Mouse (Mus musculus): Measurements from ENCODE around the gene Ccdc92b. TPM values are rescaled to one million over a fixed set of nuclear protein-coding genes. Genes with fewer than 3 reads are reported as not detected.
A peak's percentile ranks its signal among the peaks of the same experiment; 100 is the strongest.

Gene Ccdc92b
- polyA plus RNA-seq, 1 experiment from 2014 or later = 1.2 TPM

- Histone ChIP-seq H3K27ac (peak overlapping the region; percentile 72; the same call in 1 of the 2 replicates), H3K4me3 (peak overlapping the region; percentile 57), H3K4me1 (replicated peaks) (peaks cover 17% of the 10 kb centered on the region), H3K9me3 (no peaks in the 10 kb centered on the region), H3K36me3 (no peaks in the 10 kb centered on the region), H3K27me3 (ENCODE audit: insufficient read depth, poor library complexity, severe bottlenecking) (peaks cover 68% of the 10 kb centered on the region)
- 3% methylated on average over 66 of the region's 66 CpGs for WGBS
- DNase-seq (ENCODE audit: low spot score) = peak; percentile 12
These were observed 29.8 kb upstream of the Ccdc92b start for GRCm38 (mm10) chr11:74589401-74590238.

GRCm38 (mm10) chr11:74590239-74590596 is 29.2 kb upstream of the Ccdc92b start:
- H3K36me3 ChIP-seq = no peaks in the 10 kb centered on the region
- H3K9me3 ChIP-seq = no peaks in the 10 kb centered on the region
- peak overlapping the region; percentile 57 for H3K4me3 ChIP-seq
- H3K27me3 ChIP-seq (ENCODE audit: insufficient read depth, poor library complexity, severe bottlenecking) = peaks cover 67% of the 10 kb centered on the region
- DNase-seq (ENCODE audit: low spot score) = peak; percentile 9
- peak overlapping the region; percentile 72 for H3K27ac ChIP-seq
- H3K4me1 ChIP-seq (replicated peaks) = peaks cover 17% of the 10 kb centered on the region
- WGBS = 1% methylated on average over 25 of the region's 25 CpGs

GRCm38 (mm10) chr11:74590691-74591090 is 28.7 kb upstream of the Ccdc92b start:
- Histone ChIP-seq H3K4me3 (peak overlapping the region; percentile 57), H3K27ac (0 out of 2 replicates have a peak overlapping the region, but pooled peaks have one; percentile 72), H3K27me3 (ENCODE audit: insufficient read depth, poor library complexity, severe bottlenecking) (peaks cover 67% of the 10 kb centered on the region), H3K4me1 (replicated peaks) (peaks cover 15% of the 10 kb centered on the region), H3K9me3 (no peaks in the 10 kb centered on the region), H3K36me3 (no peaks in the 10 kb centered on the region)
- DNase-seq (ENCODE audit: low spot score) = no peak
- WGBS = 35% methylated on average over 13 of the region's 13 CpGs

GRCm38 (mm10) chr11:74592246-74592645 is 27.2 kb upstream of the Ccdc92b start:
- peaks cover 10% of the 10 kb centered on the region for H3K4me1 ChIP-seq (replicated peaks)
- no peaks in the 10 kb centered on the region for H3K36me3 ChIP-seq
- no peak for DNase-seq (ENCODE audit: low spot score)
- H3K27me3 ChIP-seq (ENCODE audit: insufficient read depth, poor library complexity, severe bottlenecking) = peaks cover 59% of the 10 kb centered on the region
- no peak overlapping the region for H3K4me3 ChIP-seq
- no peak overlapping the region for H3K27ac ChIP-seq
- H3K9me3 ChIP-seq = no peaks in the 10 kb centered on the region
- WGBS = 81% methylated on average over 3 of the region's 3 CpGs

- no peak for DNase-seq (ENCODE audit: low spot score)
- Histone ChIP-seq H3K27me3 (ENCODE audit: insufficient read depth, poor library complexity, severe bottlenecking) (peaks cover 9% of the 10 kb centered on the region), H3K9me3 (no peaks in the 10 kb centered on the region; the same call in 1 of the 2 replicates), H3K4me1 (replicated peaks) (no peaks in the 10 kb centered on the region), H3K27ac (no peak overlapping the region), H3K36me3 (no peaks in the 10 kb centered on the region), H3K4me3 (no peak overlapping the region)
- 78% methylated on average over 4 of the region's 4 CpGs for WGBS
These were observed 22.0 kb upstream of the Ccdc92b start for GRCm38 (mm10) chr11:74597283-74597989.

GRCm38 (mm10) chr11:74597990-74598337 is 21.4 kb upstream of the Ccdc92b start:
- Histone ChIP-seq H3K27me3 (ENCODE audit: insufficient read depth, poor library complexity, severe bottlenecking) (peaks cover 4% of the 10 kb centered on the region; the same call in 1 of the 2 replicates), H3K9me3 (no peaks in the 10 kb centered on the region; the same call in 1 of the 2 replicates), H3K4me1 (replicated peaks) (no peaks in the 10 kb centered on the region), H3K27ac (no peak overlapping the region), H3K4me3 (no peak overlapping the region), H3K36me3 (no peaks in the 10 kb centered on the region)
- DNase-seq (ENCODE audit: low spot score) = no peak

- WGBS = 85% methylated on average over 1 of the region's 1 CpGs
- H3K4me1 ChIP-seq (replicated peaks) = no peaks in the 10 kb centered on the region
- peaks cover 2% of the 10 kb centered on the region; the same call in 1 of the 2 replicates for H3K9me3 ChIP-seq
- no peak overlapping the region for H3K27ac ChIP-seq
- DNase-seq (ENCODE audit: low spot score) = no peak
- no peaks in the 10 kb centered on the region for H3K36me3 ChIP-seq
- no peak overlapping the region for H3K4me3 ChIP-seq
- no peaks in the 10 kb centered on the region for H3K27me3 ChIP-seq (ENCODE audit: insufficient read depth, poor library complexity, severe bottlenecking)
These were observed 17.1 kb upstream of the Ccdc92b start for GRCm38 (mm10) chr11:74602286-74602685.

GRCm38 (mm10) chr11:74610068-74610467 is 9.3 kb upstream of the Ccdc92b start:
- Histone ChIP-seq H3K4me1 (replicated peaks) (peaks cover 12% of the 10 kb centered on the region), H3K27ac (no peak overlapping the region), H3K27me3 (ENCODE audit: insufficient read depth, poor library complexity, severe bottlenecking) (peaks cover 54% of the 10 kb centered on the region), H3K36me3 (no peaks in the 10 kb centered on the region), H3K4me3 (peak overlapping the region; percentile 55; the same call in 1 of the 2 replicates), H3K9me3 (0 out of 2 replicates have a peak, but pooled peaks cover 2% of the 10 kb centered on the region)
- no peak for DNase-seq (ENCODE audit: low spot score)
- WGBS = 25% methylated on average over 5 of the region's 5 CpGs

- peak; percentile 48 for DNase-seq (ENCODE audit: low spot score)
- Histone ChIP-seq H3K27me3 (ENCODE audit: insufficient read depth, poor library complexity, severe bottlenecking) (peaks cover 58% of the 10 kb centered on the region), H3K9me3 (no peaks in the 10 kb centered on the region), H3K36me3 (no peaks in the 10 kb centered on the region), H3K4me3 (peak within 1 kb of the TSS; percentile 55), H3K27ac (no peak within 1 kb of the TSS), H3K4me1 (replicated peaks) (peaks cover 12% of the 10 kb centered on the region)
- WGBS = 2% methylated on average over 50 of the region's 50 CpGs
These were observed 8.7 kb upstream of the Ccdc92b start, which contains the start of gene Rap1gap2 for GRCm38 (mm10) chr11:74610545-74611176. Gene Rap1gap2, minus strand, starts transcription at chr11:74610915.

- Histone ChIP-seq H3K4me1 (replicated peaks) (peaks cover 12% of the 10 kb centered on the region), H3K9me3 (no peaks in the 10 kb centered on the region), H3K4me3 (peak overlapping the region; percentile 55; the same call in 1 of the 2 replicates), H3K27me3 (ENCODE audit: insufficient read depth, poor library complexity, severe bottlenecking) (peaks cover 64% of the 10 kb centered on the region), H3K36me3 (no peaks in the 10 kb centered on the region), H3K27ac (no peak overlapping the region)
- WGBS = 22% methylated on average over 7 of the region's 7 CpGs
- DNase-seq (ENCODE audit: low spot score) = no peak
These were observed 8.0 kb upstream of the Ccdc92b start for GRCm38 (mm10) chr11:74611437-74611836.

GRCm38 (mm10) chr11:74613428-74613827 is 6.0 kb upstream of the Ccdc92b start:
- WGBS = 68% methylated on average over 4 of the region's 4 CpGs
- Histone ChIP-seq H3K4me1 (replicated peaks) (peaks cover 12% of the 10 kb centered on the region), H3K27me3 (ENCODE audit: insufficient read depth, poor library complexity, severe bottlenecking) (peaks cover 66% of the 10 kb centered on the region), H3K4me3 (no peak overlapping the region), H3K9me3 (no peaks in the 10 kb centered on the region), H3K27ac (no peak overlapping the region), H3K36me3 (no peaks in the 10 kb centered on the region)
- DNase-seq (ENCODE audit: low spot score) = no peak

- Histone ChIP-seq H3K36me3 (no peaks in the 10 kb centered on the region), H3K4me1 (replicated peaks) (peaks cover 24% of the 10 kb centered on the region), H3K27ac (no peak overlapping the region), H3K9me3 (no peaks in the 10 kb centered on the region), H3K4me3 (no peak overlapping the region), H3K27me3 (ENCODE audit: insufficient read depth, poor library complexity, severe bottlenecking) (peaks cover 68% of the 10 kb centered on the region)
- no peak for DNase-seq (ENCODE audit: low spot score)
- WGBS = 54% methylated on average over 5 of the region's 5 CpGs
These were observed 3.8 kb upstream of the Ccdc92b start for GRCm38 (mm10) chr11:74615571-74615970.

Data from hindbrain, embryonic 10.5 days (tissue).